Mouse (Mus musculus): ENCODE results near the gene Lgmn. TPM values are rescaled to one million over a fixed set of nuclear protein-coding genes. Genes with fewer than 3 reads are reported as not detected.

Gene Lgmn
- total and polyA plus RNA-seq, 3 experiments: 38.5 to 49.9 (median 42.6) TPM

DNA sequence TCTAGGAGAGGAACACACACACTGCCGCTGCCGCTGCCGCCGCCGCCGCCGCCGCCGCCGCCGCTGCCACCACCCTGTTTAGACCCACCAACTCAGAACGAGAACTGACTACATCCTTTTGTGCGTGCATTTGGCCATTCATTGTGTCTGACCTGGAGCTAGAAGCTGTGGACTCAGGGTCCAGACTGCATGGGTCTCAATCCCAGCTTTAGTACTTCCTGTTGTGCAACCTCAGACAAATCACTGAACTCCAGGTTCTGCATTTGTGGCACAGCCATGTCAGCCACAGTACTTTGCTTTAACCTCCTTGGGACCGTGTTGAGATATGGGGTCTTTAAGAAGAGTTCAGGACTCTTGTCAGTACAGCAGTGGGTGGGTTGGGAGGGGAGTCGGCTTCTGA is 3.0 kb upstream of the Lgmn start:
- no peak for DNase-seq (ENCODE audit: extremely low read depth)
- no peak for TF ChIP-seq MXI1 (IDR thresholded peaks at IDR 0.05; ENCODE audit: low read depth, low read length)
- TF ChIP-seq BHLHE40 (IDR thresholded peaks at IDR 0.05; ENCODE audit: low read depth, low read length): no peak
- no peak for TF ChIP-seq MAFK (IDR thresholded peaks at IDR 0.05; ENCODE audit: insufficient replicate concordance, low read length)

GRCm38 (mm10) chr12:102441141-102441540 is 1.5 kb upstream of the Lgmn start:
- in situ Hi-C loops (cut with MboI; ENCODE audit: low pct_ligation_motif_present, low pct_unique_long_range_greater_than_20kb, low sequenced_read_pairs) (no loop called here), dilution Hi-C loops (cut with MboI; ENCODE audit: extremely low pct_ligation_motif_present, extremely low pct_unique_long_range_greater_than_20kb, low sequenced_read_pairs) (no loop called here)
- H3K9ac ChIP-seq (ENCODE audit: insufficient read depth, low read depth): no peak overlapping the region
- H3K27ac ChIP-seq (ENCODE audit: insufficient read depth, low read depth): no peak overlapping the region
- H3K4me3 ChIP-seq (replicated peaks in 1 of 3; ENCODE audit: low read depth in 2 of 3, low read length in 2 of 3, poor library complexity in 1 of 3): no peak overlapping the region
- no peak overlapping the region for H3K4me2 ChIP-seq (ENCODE audit: insufficient read depth, low read depth, poor library complexity, severe bottlenecking)
- no peak for DNase-seq (ENCODE audit: extremely low read depth)
- TF ChIP-seq CHD1 (IDR thresholded peaks at IDR 0.05; ENCODE audit: low read depth, low read length) (no peak), RCOR1 (conservative IDR thresholded peaks at IDR 0.05; ENCODE audit: low read depth, low read length) (no peak), SMC3 (IDR thresholded peaks at IDR 0.05; ENCODE audit: low read depth, low read length) (no peak), CTCF (conservative IDR thresholded peaks at IDR 0.05 in 1 of 2, IDR thresholded peaks at IDR 0.05 in 1 of 2; ENCODE audit: low read depth in 2 of 2, low read length in 2 of 2) (no peak), POLR2A (IDR thresholded peaks at IDR 0.05; ENCODE audit: low read depth, low read length) (no peak), E2F4 (IDR thresholded peaks at IDR 0.05; ENCODE audit: insufficient replicate concordance, low read depth, low read length) (no peak), ZMIZ1 (IDR thresholded peaks at IDR 0.05; ENCODE audit: low read depth, low read length) (no peak), JUN (IDR thresholded peaks at IDR 0.05; ENCODE audit: insufficient read depth, low read depth, low read length) (no peak)
- H3K36me3 ChIP-seq (replicated peaks in 1 of 2; ENCODE audit: control insufficient read depth in 1 of 2, insufficient read depth in 1 of 2, low read length in 1 of 2): no peaks in the 10 kb centered on the region
- no peaks in the 10 kb centered on the region for H3K27me3 ChIP-seq (replicated peaks)
- no peaks in the 10 kb centered on the region for H3K9me3 ChIP-seq (replicated peaks; ENCODE audit: low read length)
- peaks cover 9% of the 10 kb centered on the region for H3K79me2 ChIP-seq (replicated peaks; ENCODE audit: control insufficient read depth, extremely low read depth, insufficient read depth, poor library complexity, severe bottlenecking)
- peaks cover 12 to 45% of the 10 kb centered on the region in 2 experiments for H3K4me1 ChIP-seq (ENCODE audit: control insufficient read depth in 1 of 2, insufficient read depth in 2 of 2)

More for the DNA sequence above, 3.0 kb upstream of the Lgmn start:
- in situ Hi-C loops (cut with MboI; ENCODE audit: low pct_ligation_motif_present, low pct_unique_long_range_greater_than_20kb, low sequenced_read_pairs) (no loop called here), dilution Hi-C loops (cut with MboI; ENCODE audit: extremely low pct_ligation_motif_present, extremely low pct_unique_long_range_greater_than_20kb, low sequenced_read_pairs) (no loop called here)
- no peaks in the 10 kb centered on the region for H3K9me3 ChIP-seq (replicated peaks; ENCODE audit: low read length)
- no peaks in the 10 kb centered on the region for H3K27me3 ChIP-seq (replicated peaks)
- H3K27ac ChIP-seq (ENCODE audit: insufficient read depth, low read depth): no peak overlapping the region
- H3K36me3 ChIP-seq (replicated peaks in 1 of 2; ENCODE audit: control insufficient read depth in 1 of 2, insufficient read depth in 1 of 2, low read length in 1 of 2): no peaks in the 10 kb centered on the region
- no peak overlapping the region for H3K9ac ChIP-seq (ENCODE audit: insufficient read depth, low read depth)
- peaks cover 12 to 41% of the 10 kb centered on the region in 2 experiments for H3K4me1 ChIP-seq (ENCODE audit: control insufficient read depth in 1 of 2, insufficient read depth in 2 of 2)
- H3K4me2 ChIP-seq (ENCODE audit: insufficient read depth, low read depth, poor library complexity, severe bottlenecking): no peak overlapping the region
- H3K4me3 ChIP-seq (replicated peaks in 1 of 3; ENCODE audit: low read depth in 2 of 3, low read length in 2 of 3, poor library complexity in 1 of 3): no peak overlapping the region
- H3K79me2 ChIP-seq (replicated peaks; ENCODE audit: control insufficient read depth, extremely low read depth, insufficient read depth, poor library complexity, severe bottlenecking): peaks cover 7% of the 10 kb centered on the region

DNA sequence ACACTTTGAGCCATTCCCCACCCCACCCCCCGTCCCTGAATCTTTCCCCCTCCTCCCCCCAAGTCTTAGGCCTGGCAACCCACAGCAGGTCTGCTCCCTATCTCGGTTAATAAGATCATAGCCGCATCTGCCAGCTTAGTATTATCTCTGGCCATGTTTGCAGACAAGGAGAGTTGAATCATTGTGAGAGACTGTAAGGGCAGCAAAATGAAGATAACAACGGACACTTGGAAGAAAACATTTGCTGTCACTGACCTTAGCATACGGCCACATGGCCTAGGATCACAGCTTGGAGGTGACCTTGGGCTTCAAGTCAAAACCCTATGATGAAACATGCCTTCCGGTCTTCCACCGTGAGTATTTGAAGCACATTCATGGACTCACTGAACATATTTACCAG is 938 bp upstream of the Lgmn start:
- in situ Hi-C loops (cut with MboI; ENCODE audit: low pct_ligation_motif_present, low pct_unique_long_range_greater_than_20kb, low sequenced_read_pairs) (no loop called here), dilution Hi-C loops (cut with MboI; ENCODE audit: extremely low pct_ligation_motif_present, extremely low pct_unique_long_range_greater_than_20kb, low sequenced_read_pairs) (no loop called here)
- no peak overlapping the region for H3K4me3 ChIP-seq (replicated peaks in 1 of 3; ENCODE audit: low read depth in 2 of 3, low read length in 2 of 3, poor library complexity in 1 of 3)
- H3K36me3 ChIP-seq (replicated peaks in 1 of 2; ENCODE audit: control insufficient read depth in 1 of 2, insufficient read depth in 1 of 2, low read length in 1 of 2): no peaks in the 10 kb centered on the region
- no peak overlapping the region for H3K9ac ChIP-seq (ENCODE audit: insufficient read depth, low read depth)
- no peaks in the 10 kb centered on the region for H3K9me3 ChIP-seq (replicated peaks; ENCODE audit: low read length)
- DNase-seq (ENCODE audit: extremely low read depth): no peak
- peaks cover 12 to 44% of the 10 kb centered on the region in 2 experiments for H3K4me1 ChIP-seq (ENCODE audit: control insufficient read depth in 1 of 2, insufficient read depth in 2 of 2)
- H3K79me2 ChIP-seq (replicated peaks; ENCODE audit: control insufficient read depth, extremely low read depth, insufficient read depth, poor library complexity, severe bottlenecking): peaks cover 9% of the 10 kb centered on the region
- H3K27ac ChIP-seq (ENCODE audit: insufficient read depth, low read depth): no peak overlapping the region
- H3K4me2 ChIP-seq (ENCODE audit: insufficient read depth, low read depth, poor library complexity, severe bottlenecking): no peak overlapping the region
- H3K27me3 ChIP-seq (replicated peaks): no peaks in the 10 kb centered on the region
- TF ChIP-seq ETS1 (conservative IDR thresholded peaks at IDR 0.05; ENCODE audit: low read depth, low read length) (no peak), CHD1 (IDR thresholded peaks at IDR 0.05; ENCODE audit: low read depth, low read length) (no peak), USF1 (IDR thresholded peaks at IDR 0.05; ENCODE audit: low read depth, low read length) (no peak), ELF1 (IDR thresholded peaks at IDR 0.05; ENCODE audit: low read depth, low read length) (no peak), KAT2A (IDR thresholded peaks at IDR 0.05; ENCODE audit: insufficient replicate concordance, low read length) (no peak), ZNF384 (IDR thresholded peaks at IDR 0.05; ENCODE audit: low read depth, low read length) (no peak), MXI1 (IDR thresholded peaks at IDR 0.05; ENCODE audit: low read depth, low read length) (no peak), NRF1 (IDR thresholded peaks at IDR 0.05; ENCODE audit: low read depth, low read length) (no peak)

All from CH12.LX (cell line).